Mouse (Mus musculus): ENCODE measurements around the gene Fam174b. TPM values are rescaled to one million over a fixed set of nuclear protein-coding genes. Genes with fewer than 3 reads are reported as not detected.

The Fam174b gene
- polyA plus RNA-seq, 1 experiment, result 135 TPM

- no peak for DNase-seq
- 64% methylated on average over 4 of the region's 4 CpGs for WGBS
- Histone ChIP-seq H3K4me3 (replicated peaks; ENCODE audit: extremely low read depth, low read depth, low read length) (no peak overlapping the region), H3K4me1 (ENCODE audit: control insufficient read depth, insufficient read depth, low read length) (peaks cover 6% of the 10 kb centered on the region; the same call in 1 of the 2 replicates)
- TF ChIP-seq CTCF (IDR thresholded peaks at IDR 0.05; ENCODE audit: insufficient read depth, low read length) (no peak), POLR2A (IDR thresholded peaks at IDR 0.05; ENCODE audit: borderline replicate concordance, extremely low read depth, low read depth, low read length) (no peak)
These were observed 29.1 kb downstream of the Fam174b start for GRCm38 (mm10) chr7:73769224-73769623.

GRCm38 (mm10) chr7:73771384-73772274, 31.5 kb downstream of the Fam174b start:
- WGBS, result 39% methylated on average over 19 of the region's 19 CpGs
- TF ChIP-seq POLR2A (IDR thresholded peaks at IDR 0.05; ENCODE audit: borderline replicate concordance, extremely low read depth, low read depth, low read length) (no peak), CTCF (IDR thresholded peaks at IDR 0.05; ENCODE audit: insufficient read depth, low read length) (no peak)
- H3K4me1 ChIP-seq (ENCODE audit: control insufficient read depth, insufficient read depth, low read length), result peaks cover 4% of the 10 kb centered on the region; the same call in 1 of the 2 replicates
- H3K4me3 ChIP-seq (replicated peaks; ENCODE audit: extremely low read depth, low read depth, low read length), result no peak overlapping the region
- no peak for DNase-seq

GRCm38 (mm10) chr7:73772275-73772765, 32.2 kb downstream of the Fam174b start:
- 55% methylated on average over 14 of the region's 14 CpGs for WGBS
- TF ChIP-seq CTCF (IDR thresholded peaks at IDR 0.05; ENCODE audit: insufficient read depth, low read length), result no peak
- no peak for TF ChIP-seq POLR2A (IDR thresholded peaks at IDR 0.05; ENCODE audit: borderline replicate concordance, extremely low read depth, low read depth, low read length)

DNA sequence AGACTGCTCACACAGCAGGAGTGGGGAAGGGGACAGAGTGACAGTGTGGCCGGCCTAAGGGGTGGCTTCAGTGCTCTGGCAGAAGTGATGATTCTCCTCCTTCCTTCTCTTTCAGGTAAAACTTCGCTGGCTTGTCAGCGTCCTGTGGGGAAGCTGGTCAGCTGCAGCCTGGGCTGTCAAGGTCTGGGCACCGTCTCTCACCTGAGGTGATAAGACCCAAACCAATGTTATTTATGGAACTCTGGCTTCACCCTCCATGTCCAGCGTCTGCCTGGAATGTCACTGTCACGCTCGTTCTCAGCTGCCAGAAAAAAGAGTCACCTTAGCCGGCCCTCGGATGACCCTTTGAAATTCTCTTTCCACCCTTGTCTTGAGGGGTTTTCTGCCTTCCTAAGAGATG, 34.7 kb downstream of the Fam174b start:
- 78% methylated on average over 9 of the region's 9 CpGs for WGBS
- no peak overlapping the region for H3K4me3 ChIP-seq (replicated peaks; ENCODE audit: extremely low read depth, low read depth, low read length)
- H3K4me1 ChIP-seq (ENCODE audit: control insufficient read depth, insufficient read depth, low read length), result peaks cover 4% of the 10 kb centered on the region; the same call in 1 of the 2 replicates
- no peak for DNase-seq
- no peak for TF ChIP-seq POLR2A (IDR thresholded peaks at IDR 0.05; ENCODE audit: borderline replicate concordance, extremely low read depth, low read depth, low read length)
- TF ChIP-seq CTCF (IDR thresholded peaks at IDR 0.05; ENCODE audit: insufficient read depth, low read length), result no peak

More at GRCm38 (mm10) chr7:73772275-73772765, 32.2 kb downstream of the Fam174b start:
- no peak for DNase-seq
- H3K4me3 ChIP-seq (replicated peaks; ENCODE audit: extremely low read depth, low read depth, low read length), result no peak overlapping the region
- peaks cover 4% of the 10 kb centered on the region; the same call in 1 of the 2 replicates for H3K4me1 ChIP-seq (ENCODE audit: control insufficient read depth, insufficient read depth, low read length)

DNA sequence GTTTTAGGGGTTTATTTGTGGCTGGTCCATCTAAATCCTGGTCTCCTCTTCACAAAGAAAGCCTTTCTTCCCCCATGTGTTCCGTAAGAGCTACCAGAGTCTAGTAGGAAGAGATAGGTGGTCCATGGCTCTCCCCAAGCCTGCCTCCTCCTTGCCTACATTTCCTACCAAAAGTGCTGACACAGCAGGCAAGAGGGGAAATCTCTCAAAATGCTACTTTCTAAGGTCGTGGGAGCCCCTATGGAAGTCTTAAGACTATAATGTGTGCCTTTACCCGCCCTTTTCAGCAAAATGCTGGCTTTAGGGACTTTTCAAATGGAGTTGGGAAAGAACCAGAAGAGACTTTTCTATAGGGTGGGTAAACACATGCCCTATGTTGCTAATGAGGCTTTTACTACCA, 37.7 kb downstream of the Fam174b start:
- DNase-seq, result no peak
- Histone ChIP-seq H3K4me1 (ENCODE audit: control insufficient read depth, insufficient read depth, low read length) (no peaks in the 10 kb centered on the region), H3K4me3 (replicated peaks; ENCODE audit: extremely low read depth, low read depth, low read length) (no peak overlapping the region)
- TF ChIP-seq POLR2A (IDR thresholded peaks at IDR 0.05; ENCODE audit: borderline replicate concordance, extremely low read depth, low read depth, low read length) (no peak), CTCF (IDR thresholded peaks at IDR 0.05; ENCODE audit: insufficient read depth, low read length) (no peak)
- 77% methylated on average over 3 of the region's 3 CpGs for WGBS

DNA sequence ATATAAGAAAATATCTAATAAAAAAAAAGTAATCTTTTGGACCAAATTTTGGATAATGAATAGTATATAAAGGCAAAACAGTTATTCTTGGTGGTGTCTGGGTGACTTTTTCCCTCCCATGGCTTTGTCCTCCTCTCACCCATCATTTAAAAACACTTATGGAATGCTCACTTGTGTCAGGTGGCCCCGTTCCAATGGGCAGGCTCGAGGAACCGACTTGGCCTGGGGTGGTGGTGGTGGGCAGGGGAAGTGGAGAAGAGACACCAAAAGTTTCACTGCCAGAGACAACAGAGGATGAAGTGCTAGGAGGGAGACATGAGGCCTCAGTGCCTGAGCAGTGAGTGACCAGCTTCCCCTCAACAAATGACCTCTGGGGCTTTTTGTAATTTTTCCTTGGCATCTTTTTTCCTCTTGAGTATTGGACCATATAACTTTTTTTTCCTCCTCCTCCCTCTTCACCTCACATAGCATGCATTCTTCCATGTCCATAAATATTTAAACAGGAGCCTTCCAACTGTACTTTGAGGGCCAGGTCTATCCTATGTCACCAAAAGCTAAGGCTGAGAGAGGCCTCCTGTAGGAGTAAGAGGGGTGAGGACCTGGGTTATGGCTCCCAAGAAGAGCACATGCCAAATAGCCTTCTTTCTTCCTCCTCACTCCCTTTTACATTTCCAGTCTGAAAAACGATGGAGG, 44.8 kb downstream of the Fam174b start:
- TF ChIP-seq CTCF (IDR thresholded peaks at IDR 0.05; ENCODE audit: insufficient read depth, low read length) (no peak), POLR2A (IDR thresholded peaks at IDR 0.05; ENCODE audit: borderline replicate concordance, extremely low read depth, low read depth, low read length) (no peak)
- no peak for DNase-seq
- Histone ChIP-seq H3K4me1 (ENCODE audit: control insufficient read depth, insufficient read depth, low read length) (no peaks in the 10 kb centered on the region), H3K4me3 (replicated peaks; ENCODE audit: extremely low read depth, low read depth, low read length) (no peak overlapping the region)
- WGBS, result 57% methylated on average over 4 of the region's 4 CpGs

DNA sequence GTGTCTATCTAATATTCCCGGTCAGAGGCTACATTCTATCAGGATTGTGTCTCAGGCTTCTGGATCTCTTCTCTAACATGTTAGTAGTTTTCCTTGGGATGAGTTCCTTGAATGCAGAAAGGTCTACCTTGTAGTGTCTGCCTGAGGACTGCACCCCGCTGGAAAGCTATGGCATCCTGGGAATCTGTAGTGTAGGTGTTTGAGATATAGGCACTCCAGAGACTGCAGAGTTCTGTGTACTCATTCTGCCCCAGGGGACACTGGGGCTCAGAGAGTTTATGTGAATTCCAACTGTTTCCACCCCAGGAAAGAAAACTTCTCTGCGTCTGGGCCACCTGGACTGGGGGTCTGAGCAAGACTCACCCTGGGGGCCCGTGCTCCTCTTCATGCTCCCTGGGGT, 45.7 kb downstream of the Fam174b start:
- Histone ChIP-seq H3K4me3 (replicated peaks; ENCODE audit: extremely low read depth, low read depth, low read length) (no peak overlapping the region), H3K4me1 (ENCODE audit: control insufficient read depth, insufficient read depth, low read length) (no peaks in the 10 kb centered on the region)
- TF ChIP-seq CTCF (IDR thresholded peaks at IDR 0.05; ENCODE audit: insufficient read depth, low read length) (no peak), POLR2A (IDR thresholded peaks at IDR 0.05; ENCODE audit: borderline replicate concordance, extremely low read depth, low read depth, low read length) (no peak)
- WGBS, result 74% methylated on average over 4 of the region's 4 CpGs
- DNase-seq, result no peak

GRCm38 (mm10) chr7:73787513-73787912, 47.4 kb downstream of the Fam174b start:
- WGBS, result 80% methylated on average over 8 of the region's 8 CpGs
- H3K4me1 ChIP-seq (ENCODE audit: control insufficient read depth, insufficient read depth, low read length), result no peaks in the 10 kb centered on the region
- TF ChIP-seq CTCF (IDR thresholded peaks at IDR 0.05; ENCODE audit: insufficient read depth, low read length), result no peak
- TF ChIP-seq POLR2A (IDR thresholded peaks at IDR 0.05; ENCODE audit: borderline replicate concordance, extremely low read depth, low read depth, low read length), result no peak
- no peak overlapping the region for H3K4me3 ChIP-seq (replicated peaks; ENCODE audit: extremely low read depth, low read depth, low read length)
- DNase-seq, result no peak

DNA sequence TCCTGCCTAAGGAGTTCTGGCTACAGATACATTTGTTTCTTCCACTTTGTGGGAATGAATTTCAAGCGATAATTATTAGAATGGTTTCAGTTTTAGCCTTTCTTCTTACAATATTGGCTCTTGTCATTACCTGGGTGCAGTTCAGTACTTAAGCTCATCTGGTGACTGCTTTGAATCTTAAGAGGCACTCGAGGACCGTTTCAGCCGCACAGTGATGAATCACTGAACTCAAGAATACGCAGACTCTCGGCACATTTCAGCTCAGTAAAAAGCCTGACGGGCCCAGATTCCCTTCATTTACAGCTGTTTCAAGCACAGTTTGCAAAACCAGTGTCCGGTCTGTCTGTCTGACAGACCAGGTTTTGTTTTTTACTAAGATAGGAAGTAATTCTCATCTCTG, 51.0 kb downstream of the Fam174b start:
- no peak for TF ChIP-seq POLR2A (IDR thresholded peaks at IDR 0.05; ENCODE audit: borderline replicate concordance, extremely low read depth, low read depth, low read length)
- no peak for TF ChIP-seq CTCF (IDR thresholded peaks at IDR 0.05; ENCODE audit: insufficient read depth, low read length)
- no peaks in the 10 kb centered on the region; the same call in 1 of the 2 replicates for H3K4me1 ChIP-seq (ENCODE audit: control insufficient read depth, insufficient read depth, low read length)
- DNase-seq, result no peak
- WGBS, result 53% methylated on average over 8 of the region's 8 CpGs
- H3K4me3 ChIP-seq (replicated peaks; ENCODE audit: extremely low read depth, low read depth, low read length), result no peak overlapping the region

Data from lung, adult 2 months (tissue).